Mouse (Mus musculus): ENCODE data around the gene Ptprcap.
A peak's percentile ranks its signal among the peaks of the same experiment; 100 is the strongest.
"Not testable (repeated sequence)": the region's sequence is repeated elsewhere in the genome, so short reads cannot be mapped to it uniquely, and the experiment has no call there.

The Ptprcap gene

DNA sequence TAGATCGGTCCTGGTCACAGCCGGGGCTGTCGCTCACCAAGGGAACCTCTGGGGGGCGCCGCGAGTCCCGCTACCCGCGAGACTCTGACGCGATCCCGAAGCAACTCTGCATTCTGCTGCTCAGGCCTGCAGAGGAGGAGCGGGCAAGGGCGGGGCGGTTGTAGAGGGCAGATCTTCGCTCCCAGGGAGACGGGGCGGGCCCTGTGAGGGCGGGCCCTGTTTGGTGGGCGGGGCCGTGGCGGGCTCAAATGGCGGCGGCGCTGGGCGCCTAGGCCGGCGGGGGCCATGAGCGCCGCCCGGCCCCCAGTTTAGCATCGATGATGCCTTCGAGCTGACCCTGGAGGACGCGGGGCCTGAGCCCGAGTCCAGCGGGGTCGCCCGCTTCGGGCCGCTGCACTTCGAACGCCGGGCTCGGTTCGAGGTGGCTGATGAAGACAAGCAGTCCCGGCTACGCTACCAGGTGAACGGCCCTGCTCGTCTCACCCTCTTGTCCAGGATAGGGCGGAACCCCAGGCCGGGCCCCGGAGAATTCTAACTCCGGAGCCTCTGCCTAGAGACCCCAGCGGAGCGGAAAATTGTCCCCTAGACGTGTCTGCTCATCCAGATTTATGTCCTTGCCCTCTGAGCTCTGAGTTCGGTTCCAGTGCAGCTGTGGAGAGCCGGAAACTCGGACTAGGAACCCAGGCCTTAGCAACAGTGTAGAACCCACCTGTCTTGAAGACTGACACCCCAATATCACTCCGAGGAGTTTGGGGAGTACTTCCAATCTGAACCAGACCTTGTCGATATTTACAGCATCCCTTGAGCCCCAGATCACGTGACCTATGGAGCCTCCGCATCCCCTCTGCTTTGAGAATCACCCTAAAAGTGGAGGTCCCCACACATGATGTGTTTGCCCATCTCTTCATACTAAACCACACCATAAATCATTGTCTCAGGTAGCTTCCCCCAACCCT lies 27.4 kb upstream of the Ptprcap start, which contains the start of gene Aip:
TSS of gene Aip (minus strand) at position 118 of the 956 bp plus-strand sequence.
- peak; percentile 99 for DNase-seq (ENCODE audit: low spot score)

DNA sequence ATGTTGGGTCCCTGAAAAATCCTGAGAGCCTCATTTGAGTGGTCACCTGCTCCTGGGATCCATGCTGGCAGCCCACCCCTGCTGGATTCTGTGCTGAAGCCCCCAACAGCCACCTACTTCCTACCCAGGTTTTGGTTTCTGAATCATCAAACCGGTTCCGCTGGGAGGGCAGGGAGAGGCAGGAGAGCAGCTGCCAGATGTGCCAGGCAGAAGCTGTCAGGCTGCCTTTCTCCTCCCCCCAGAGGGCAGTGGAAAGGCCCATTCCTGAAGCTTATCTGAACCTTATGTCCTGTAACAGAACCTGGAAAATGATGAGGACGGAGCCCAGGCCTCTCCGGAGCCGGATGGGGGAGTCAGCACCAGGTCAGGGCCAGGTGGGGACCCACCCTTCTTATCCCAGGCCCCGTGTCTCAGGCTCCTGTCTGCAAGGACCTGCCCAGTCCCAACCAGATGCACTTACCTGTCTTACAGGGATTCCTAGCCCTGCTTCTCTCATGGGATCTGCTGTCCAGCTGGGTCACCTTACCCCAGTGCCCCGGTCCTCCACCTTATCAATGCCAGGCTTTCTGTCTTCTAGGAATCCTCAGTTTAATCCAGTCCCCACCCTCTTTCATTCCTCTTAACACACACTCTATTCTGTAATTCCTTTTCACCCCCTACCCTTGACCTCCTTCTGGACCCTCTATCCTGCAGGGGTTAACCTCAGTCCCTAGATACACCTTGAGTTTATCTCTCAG lies 26.5 kb upstream of the Ptprcap start:
- no peak for DNase-seq (ENCODE audit: low spot score)

DNA sequence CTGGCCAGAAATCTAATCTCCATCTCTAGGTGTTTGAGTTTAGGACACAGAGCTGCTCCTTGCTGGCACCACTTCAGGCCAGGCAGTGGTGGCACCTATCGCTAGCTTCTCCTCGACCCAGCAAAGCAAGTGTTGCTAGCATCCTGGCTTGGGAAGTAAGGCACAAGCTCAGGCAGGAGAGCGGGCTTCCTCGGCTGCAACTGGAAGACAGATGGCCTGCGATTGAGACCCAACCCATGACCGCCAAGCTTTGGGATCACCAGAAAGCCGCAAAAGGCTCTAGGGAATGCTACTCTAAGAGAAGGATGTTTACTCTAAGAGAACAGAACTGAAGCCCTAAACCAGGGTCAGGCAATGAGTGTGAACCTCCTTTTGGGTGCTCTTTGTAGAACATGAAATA lies 23.9 kb upstream of the Ptprcap start:
- DNase-seq (ENCODE audit: low spot score): no peak

DNA sequence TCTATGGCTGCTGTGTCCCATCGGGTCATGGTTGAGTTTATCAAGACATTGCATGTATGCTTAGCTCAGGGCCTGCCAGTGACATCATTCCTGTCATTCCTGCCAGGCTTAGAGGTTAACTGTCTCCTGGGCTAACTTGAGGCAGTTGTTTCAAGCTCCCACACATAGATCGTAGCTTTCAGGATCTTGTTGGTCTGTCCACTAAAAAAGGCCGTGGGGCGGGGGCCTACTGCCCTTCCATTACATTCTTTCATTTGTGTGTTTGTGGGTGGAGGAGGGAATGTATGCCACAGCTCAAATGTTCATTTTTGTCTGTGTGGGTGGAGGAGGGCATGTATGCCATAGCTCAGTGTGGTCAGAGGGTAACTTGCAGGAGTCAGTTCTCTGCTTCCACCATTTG lies 23.3 kb upstream of the Ptprcap start:
- no peak for DNase-seq (ENCODE audit: low spot score)

DNA sequence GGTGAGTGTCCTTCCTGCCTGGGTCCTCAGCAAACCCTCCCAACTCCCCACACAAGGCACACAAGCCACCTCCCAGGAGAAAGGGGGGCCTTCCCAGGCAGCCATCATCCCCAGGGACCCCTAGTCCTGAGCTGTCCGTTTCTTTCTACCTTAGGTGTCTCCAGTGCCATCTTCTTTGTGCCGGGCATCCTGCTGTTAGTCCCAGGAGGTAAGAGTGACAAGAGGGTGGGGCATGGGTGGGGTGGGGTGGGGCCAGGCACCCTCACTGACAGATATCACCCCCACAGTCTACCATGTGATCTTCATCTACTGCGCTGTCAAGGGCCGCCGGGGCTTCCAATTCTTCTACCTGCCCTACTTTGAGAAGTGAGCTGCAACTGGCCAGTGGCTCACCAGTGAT lies 22.3 kb upstream of the Ptprcap start:
- no peak for DNase-seq (ENCODE audit: low spot score)

DNA sequence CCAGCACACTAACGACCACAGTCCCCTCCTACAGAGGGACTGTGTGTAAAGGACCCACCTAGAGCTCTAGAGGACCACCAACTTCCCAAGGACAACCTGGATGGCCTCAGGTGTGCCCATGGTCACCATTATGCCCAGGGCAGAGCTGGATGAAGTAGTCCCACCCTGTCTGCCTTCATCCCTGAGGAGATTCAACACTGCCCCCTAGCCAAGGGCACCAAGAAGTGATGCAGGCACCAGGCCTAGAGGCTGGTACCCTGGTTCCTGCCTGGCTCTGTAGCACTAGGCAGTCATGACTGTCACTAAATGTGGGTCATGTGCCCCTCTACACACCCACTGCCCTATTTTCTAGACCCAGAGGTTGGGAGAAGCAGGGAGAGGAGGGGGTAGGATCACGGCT lies 21.6 kb upstream of the Ptprcap start:
- no peak for DNase-seq (ENCODE audit: low spot score)

DNA sequence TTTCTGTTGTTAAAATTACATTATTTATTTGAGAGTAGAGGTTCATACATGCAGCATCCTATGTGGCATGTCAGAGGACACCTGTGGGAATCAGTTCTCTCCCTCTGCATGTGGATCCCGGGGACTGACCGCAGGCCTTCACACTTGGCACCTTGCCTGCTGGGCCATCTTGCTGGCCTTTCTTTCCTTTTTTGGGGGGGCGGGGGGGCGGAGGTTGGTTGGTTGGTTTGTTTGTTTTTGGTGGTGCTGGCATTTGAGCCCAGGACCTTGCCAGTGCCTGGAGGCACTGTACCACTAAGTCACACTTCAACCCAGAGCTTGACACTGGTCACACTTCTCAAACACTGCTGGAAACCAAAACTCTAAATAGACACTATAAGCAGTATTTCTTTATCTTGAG lies 19.1 kb upstream of the Ptprcap start:
- no peak for DNase-seq (ENCODE audit: low spot score)

DNA sequence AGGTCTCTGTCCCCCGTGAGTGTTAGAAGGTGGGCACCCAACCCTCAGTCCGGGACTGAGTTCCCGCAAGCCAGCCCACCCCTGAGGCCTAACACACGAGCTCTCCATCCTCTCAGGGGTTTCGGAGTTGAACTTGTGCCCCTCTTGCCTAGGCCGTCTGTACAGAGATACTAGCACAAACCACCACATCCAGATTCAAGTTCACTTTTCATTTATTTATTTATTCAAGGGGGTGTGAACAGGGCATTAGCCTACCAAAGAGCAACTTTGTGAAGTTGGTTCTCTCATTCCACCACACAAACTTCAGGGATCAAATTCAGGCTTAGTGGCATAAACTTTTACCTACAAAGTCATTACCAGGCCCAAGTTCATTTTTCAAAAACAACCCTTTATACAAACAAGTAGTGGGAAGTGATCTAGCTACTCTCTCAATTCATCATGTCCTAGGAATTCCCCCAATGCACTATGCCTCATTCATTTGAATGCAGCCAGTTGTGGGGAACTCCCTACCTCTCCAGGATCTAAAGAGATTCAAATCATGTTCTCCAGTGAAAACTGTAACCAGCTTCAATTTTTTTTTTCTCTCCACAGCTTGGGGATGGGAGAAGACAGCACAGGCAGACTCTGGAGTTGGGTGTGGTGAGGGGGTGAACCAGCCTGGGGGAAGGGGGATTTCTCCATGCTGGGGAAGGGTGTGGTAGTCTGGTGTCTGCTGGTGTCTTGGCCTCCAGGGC lies 18.0 kb upstream of the Ptprcap start:
- not testable (repeated sequence) for DNase-seq (ENCODE audit: low spot score)

DNA sequence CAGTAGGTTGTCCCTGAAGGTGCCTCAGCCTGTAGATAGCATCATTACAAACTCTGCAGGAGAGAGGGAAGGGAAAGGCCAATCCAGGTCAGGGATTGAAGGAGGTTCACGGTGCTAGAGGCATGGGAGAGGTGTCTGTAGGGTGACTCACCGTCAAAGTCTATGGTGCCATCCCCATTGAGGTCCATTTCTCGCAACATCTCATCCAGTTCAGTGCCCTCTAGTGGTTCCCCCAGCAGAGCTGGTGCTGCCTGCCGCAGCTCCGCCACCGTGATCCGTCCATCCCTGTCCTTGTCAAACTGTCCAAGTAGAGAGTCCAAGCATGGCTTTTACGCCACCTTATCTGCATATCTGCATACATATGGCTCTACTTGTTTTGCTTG lies 17.4 kb upstream of the Ptprcap start:
- DNase-seq (ENCODE audit: low spot score): not testable (repeated sequence)

DNA sequence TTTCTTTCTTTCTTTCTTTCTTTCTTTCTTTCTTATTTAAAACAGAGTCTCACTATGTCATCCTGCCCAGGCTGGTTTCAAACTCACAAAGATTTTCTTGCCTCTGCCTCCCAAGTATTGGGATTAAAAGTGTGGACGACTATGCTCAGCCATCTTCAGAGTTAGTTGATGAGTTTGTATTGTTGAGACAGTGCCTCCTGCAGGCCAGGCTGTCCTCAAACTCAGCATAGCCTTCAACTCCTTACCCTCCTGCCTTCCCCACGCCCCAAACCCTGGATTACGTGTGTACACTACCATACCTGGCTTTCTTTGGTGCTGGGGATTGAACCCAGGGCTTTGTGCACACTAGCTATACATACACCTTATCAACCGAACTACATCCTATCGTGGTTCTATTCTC lies 16.9 kb upstream of the Ptprcap start:
- no peak for DNase-seq (ENCODE audit: low spot score)

DNA sequence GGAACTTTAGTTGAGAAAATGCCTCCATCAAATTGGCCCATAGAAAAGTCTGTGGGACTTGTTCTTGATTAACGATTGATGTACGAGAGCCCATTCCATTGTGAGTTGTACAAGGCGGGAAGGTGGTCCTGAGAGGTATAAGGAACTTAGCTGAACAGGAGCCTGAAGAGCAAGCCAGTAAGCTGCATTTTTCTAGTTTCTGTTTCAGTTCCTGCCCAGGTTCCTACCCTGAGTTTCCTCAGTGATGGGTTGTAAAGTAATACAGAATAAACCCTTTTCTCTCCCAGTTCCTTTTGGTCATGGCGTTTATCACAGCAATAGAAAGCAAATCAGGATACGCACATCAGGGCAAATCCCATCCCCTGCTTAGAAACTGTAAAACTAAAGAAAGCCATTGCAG lies 15.5 kb upstream of the Ptprcap start:
- no peak for DNase-seq (ENCODE audit: low spot score)

DNA sequence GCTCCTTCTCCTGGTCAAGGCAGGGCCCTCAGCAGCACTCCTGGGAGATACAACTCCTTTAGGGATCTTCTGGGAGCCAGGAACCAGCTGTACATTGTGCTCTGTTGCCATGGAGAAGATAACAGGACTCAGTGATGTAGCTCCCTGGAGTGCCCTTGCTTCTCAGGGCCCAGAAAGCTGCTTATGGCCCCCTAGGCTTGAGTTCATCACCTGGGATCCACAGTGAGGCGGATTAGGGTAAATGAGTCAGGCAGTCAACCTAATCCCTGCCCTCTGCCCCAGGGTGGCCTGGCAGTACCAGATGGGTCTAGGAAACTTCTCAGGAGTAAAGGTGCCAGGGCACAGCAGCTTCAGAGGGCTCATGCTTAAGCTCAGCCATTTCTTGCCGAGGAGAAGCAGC lies 14.0 kb upstream of the Ptprcap start, which contains the start of gene Gpr152:
TSS of gene Gpr152 (plus strand) at position 342 of the 400 bp plus-strand sequence.
- no peak for DNase-seq (ENCODE audit: low spot score)

DNA sequence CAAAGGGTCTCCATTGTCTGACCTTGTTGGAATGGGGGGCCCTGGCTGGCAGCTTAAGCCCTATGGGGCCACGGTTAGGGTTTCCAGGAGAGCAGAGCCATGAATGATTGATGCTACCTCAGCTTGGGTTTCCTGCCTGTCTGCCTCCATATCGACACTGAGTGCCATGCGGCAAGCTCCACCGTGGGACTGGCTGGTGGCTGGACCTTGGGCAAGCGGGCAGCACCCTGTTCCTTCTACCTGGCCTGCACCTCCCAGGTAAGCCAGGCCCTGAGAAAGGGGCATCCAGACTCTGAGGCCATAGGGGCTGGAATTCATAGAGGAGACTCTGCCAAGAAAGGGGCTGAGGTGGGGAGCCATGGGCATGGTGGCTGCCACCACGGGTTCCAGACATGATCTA lies 13.3 kb upstream of the Ptprcap start:
- DNase-seq (ENCODE audit: low spot score): no peak

DNA sequence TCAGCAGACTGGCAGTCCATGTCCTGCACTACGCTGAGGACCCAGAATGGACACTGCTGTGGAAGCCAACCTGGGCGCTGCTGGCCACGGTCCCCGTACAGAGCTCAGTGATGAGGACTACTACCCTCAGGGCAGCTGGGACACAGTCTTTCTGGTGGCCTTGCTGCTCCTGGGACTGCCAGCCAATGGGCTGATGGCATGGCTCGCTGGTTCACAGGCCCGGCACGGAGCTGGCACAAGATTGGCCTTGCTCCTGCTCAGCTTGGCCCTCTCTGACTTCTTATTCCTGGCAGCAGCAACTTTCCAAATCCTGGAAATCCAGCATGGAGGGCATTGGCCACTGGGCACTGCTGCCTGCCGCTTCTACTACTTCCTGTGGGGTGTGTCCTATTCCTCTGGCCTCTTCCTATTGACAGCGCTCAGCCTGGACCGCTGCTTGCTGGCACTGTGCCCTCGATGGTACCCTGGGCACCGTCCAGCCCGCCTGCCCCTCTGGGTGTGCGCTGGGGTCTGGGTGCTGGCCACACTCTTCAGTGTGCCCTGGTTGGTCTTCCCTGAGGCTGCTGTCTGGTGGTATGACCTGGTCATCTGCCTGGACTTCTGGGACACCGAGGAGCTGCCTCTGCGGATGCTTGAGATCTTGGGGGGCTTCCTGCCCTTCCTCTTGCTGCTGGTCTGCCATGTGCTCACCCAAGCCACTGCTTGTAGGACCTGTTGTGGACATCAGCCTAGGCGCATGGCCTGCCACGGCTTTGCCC lies 10.8 kb upstream of the Ptprcap start:
- DNase-seq (ENCODE audit: low spot score): no peak

DNA sequence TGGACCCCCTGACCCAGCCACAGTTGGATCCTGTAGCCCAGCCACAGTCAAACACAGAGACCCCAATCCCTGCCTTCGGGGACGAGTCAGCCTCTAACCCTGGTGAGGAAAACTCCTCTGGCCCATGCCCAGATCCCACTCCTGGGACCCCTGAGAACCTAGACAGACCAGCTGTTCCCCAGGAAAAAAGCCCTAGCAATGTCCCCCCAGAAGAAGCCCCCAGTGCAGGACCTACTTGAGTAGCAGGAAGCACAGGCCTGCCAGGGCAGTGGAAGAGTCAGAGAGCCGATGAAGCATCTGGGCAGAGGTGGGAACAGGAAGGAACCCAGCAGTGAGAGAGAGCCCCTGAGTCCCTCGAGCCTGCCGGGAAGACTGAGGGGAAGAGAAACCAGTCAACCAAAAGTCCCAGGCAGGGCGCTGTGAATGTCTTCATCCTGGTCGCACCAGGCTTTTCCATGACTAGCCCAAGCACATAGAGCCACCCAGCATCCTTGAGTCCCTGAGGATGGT lies 9.6 kb upstream of the Ptprcap start, which contains the start of gene Cabp4:
TSS of gene Cabp4 (minus strand) at position 275 of the 510 bp plus-strand sequence.
- no peak for DNase-seq (ENCODE audit: low spot score)

DNA sequence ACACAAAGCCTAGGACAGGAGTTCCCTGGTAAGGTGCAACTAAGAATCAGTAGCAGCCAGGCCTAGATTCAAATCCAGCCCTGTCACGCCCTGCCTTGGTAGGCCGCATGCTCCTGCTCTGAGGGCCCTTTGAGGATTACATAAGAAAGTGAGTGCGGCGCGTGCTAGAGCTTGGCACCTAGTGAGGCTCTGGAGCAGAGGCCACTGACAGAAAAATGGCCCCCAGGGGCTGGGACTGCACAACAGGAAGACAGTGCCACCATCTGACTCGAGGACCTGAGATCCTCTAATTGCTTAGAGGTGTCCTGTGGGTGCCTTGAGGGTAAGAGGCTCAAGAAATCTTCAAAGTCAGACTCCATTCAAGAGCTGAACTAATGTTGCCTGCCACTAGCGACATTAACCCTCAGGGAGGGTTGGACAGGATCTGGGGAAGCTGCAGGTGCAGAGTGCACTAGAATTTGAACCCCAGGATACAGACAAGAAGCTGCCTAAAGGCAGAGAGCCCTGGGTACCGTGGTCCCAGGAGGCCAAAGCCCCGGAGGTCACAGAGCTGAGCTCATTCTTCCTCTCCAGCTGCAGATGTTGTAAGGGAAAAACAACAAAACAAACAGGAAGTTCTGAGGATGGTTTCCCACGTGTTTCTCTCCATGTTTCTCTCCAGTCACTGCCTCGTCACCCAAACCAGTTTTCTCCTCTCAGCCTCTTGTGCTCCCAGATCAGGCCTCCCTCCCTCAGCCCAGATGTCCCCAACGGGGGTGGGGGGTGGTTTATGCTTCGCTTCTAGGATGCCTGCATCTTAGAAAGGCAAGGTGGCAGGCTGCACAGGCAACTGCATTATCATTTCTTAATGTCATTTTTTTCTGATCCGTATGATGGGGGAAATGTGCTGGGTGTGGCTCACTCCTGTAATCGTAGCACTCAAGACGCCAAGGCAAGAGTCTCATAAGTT lies 8.6 kb upstream of the Ptprcap start:
- DNase-seq (ENCODE audit: low spot score): no peak

DNA sequence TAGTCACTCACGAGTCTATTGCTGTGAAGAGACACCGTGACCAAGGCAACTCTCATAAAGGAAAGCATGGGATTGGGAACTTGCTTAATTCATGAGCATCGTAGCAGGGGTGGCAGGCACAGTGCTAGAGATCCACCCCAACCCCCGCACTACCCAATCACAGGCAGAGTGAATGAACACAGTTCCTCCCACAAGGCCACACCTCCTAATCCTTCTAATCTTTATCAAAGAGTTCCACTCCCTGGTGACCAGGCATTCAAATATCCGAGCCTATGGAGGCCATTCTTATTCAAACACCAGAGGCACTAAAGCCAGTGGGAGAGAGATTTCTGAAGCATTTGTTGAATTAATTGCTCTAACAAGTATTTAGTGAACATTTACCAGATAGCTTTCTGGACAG lies 7.5 kb upstream of the Ptprcap start:
- no peak for DNase-seq (ENCODE audit: low spot score)

DNA sequence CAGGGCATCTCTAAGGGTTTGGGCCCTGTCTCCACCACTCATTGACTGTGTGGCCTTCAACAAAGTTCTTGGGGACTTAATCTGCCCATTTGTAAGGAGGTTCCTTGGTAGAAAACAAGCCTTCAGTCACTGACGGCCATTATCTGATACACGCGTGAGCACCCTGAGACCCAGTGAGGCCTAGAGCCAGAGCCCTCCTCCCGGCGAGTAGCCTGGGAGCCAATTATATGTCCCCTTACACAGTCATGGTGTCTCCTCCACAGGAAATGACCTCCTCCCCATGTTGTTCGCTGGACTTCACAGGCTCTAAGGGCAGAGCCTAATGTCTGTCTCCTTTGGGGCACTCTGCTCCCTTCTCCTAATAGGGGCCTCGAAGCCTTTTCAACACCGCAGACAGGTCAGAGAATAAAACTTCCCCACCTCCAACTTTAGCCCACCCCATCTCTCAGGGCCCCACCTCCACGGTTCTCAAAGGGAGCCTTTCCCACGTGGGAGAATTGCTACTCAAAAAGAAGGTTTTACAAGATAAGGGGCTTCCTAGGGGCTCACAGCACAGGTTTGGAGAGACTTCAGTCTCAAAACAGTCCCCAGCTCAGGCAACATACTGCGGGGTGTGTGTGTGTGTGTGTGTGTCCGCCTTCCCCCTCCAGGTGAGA lies 6.9 kb upstream of the Ptprcap start:
- DNase-seq (ENCODE audit: low spot score): no peak

DNA sequence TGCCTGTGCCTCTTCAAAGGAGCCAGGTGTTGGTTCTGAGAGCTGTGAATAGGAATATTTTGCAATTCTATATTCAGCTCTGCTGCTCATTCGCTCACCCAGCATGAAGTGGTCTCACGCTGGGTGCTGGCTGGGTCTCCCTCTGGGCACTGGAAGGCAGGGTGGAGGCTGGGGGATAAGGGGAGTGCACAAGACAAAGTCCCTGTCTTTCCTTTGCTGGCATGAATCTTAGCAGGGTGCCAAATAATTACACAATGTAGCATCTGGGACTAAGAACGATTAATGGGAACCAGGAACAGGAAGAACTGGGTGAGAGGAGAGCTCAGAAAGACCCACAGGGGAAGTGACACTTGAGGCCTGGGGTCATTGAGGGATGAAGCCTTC lies 6.4 kb upstream of the Ptprcap start:
- no peak for DNase-seq (ENCODE audit: low spot score)
